Mouse (Mus musculus): ENCODE measurements at regions not wholly inside any gene's neighbourhood (a gene's known extent, or its start where the extent isn't known, plus 50 kb on each side); places are given as distances from the start of the nearest gene placed in this dataset.

DNA sequence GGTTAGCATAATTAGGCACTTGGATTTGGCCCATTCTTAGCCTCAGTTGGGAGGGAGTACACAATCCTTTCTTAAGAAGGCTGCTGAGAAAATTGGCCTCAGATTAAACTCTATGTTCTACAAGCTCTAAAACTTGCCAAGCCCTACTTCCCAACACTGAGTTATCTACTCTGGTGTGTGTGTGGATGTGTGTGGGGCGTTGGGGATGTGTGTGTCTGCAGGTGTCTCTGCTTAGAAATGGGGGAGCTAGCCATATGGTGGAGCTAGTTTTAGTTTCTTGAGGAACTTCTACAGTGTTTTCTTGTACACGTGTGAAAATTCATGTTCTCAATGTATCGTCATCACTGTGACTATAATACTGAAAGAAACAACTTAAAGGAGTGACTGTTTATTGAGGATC lies 106.3 kb downstream of the Otor start:
- TF ChIP-seq CTCF (IDR thresholded peaks at IDR 0.05; ENCODE audit: borderline replicate concordance, insufficient read depth, low read depth, low read length) (no peak), POLR2A (IDR thresholded peaks at IDR 0.05; ENCODE audit: borderline replicate concordance, insufficient read depth, low read length) (no peak)

All from cerebellum, adult 2 months (tissue).